Mouse (Mus musculus) stomach, postnatal 0 days (tissue): ENCODE results near the gene Pax3.

Experiments used
- CTCF ChIP-seq: IDR thresholded peaks from 2 replicates; pipeline ENCODE4 v1.5.1; 2016; ENCODE audit warnings: antibody characterized with exemption, low read depth, mild to moderate bottlenecking, moderate library complexity
- EP300 ChIP-seq: optimal IDR thresholded peaks from 2 replicates; pipeline ENCODE3; 2016; ENCODE audit warnings: antibody characterized with exemption

GRCm38 (mm10) chr1:78157930-78158329 is 39.0 kb downstream of the Pax3 start:
- TF ChIP-seq CTCF = no peak
- no peak for TF ChIP-seq EP300
